ENCODE assay signal across 9 mouse cellular contexts in the genomic region with DNA sequence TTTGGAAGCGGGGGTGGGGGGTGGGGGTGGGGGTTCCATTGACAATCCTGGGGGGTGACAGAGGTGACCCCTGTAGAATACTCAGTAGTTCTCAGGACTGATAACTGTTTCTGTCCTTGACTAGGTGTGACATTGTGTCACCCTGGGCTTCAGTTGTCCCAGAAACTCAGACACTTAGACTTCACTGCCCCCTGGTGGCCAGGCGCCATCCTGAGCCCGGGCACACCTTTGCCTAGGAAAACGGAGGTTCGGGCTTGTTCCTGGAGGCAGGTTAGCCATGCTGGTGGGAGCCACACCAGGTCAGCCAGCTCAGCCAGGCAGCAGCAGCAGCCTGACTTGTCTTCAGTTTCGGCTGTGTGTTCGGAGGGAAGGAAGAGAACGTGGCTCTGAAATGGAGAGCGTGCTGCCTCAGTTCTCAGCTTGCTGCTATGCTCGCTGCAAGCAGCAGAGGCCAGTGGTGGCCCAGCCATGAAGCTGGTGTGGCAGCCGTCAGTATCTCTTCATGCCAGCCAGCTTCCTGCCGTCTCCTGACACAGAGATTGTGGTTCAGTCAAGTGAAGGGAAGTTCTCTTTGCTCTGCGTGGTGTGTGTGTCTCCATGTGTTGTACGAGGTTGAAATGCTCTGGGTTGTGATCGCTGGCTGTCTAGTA. TPM values are rescaled to one million over a fixed set of nuclear protein-coding genes. Genes with fewer than 3 reads are reported as not detected.
A peak's percentile ranks its signal among the peaks of the same experiment; 100 is the strongest.
DNase-seq lines count a peak whose midpoint lies in the region; ATAC-seq lines count a peak whose summit lies in the region.
"Had no signal": no experiment of that assay in that cellular context is flagged by ENCODE, and none has a peak within 500 bp of the region (broad histone marks: within the 10 kb centered on the region; RNA-seq: fewer than 3 reads in every experiment).

No protein-coding gene starts in this region.

- no peak overlapping the region for H3K27ac ChIP-seq in forebrain, embryonic 14.5 days (ENCODE audit: low read depth, low read length)
- H3K27ac ChIP-seq in hindbrain, embryonic 14.5 days: no peak overlapping the region
- H3K27ac ChIP-seq: limb, embryonic 13.5 days had no signal

- DNase-seq in NIH3T3 (ENCODE audit: low read depth): peak; percentile 67
- DNase-seq in c-Kit-positive CD71-positive TER-119-negative erythroid progenitor cells, embryonic 14.5 days (ENCODE audit: low read depth): peak; percentile 32
- DNase-seq in forebrain, embryonic 14.5 days (ENCODE audit: low spot score): peak; percentile 63
- DNase-seq in hindbrain, embryonic 14.5 days (ENCODE audit: low spot score): peak; percentile 78
- DNase-seq in layer of hippocampus, postnatal 36 days: peak; percentile 75 to 79
- peak; percentile 52 for DNase-seq in mesoderm, embryonic 11.5 days (ENCODE audit: low read depth, low spot score)
- DNase-seq in right cerebral cortex, postnatal 10 days (ENCODE audit: low spot score in 2 of 2): peak; percentile 71 to 81
- no peak for DNase-seq in yolk sac, embryonic 10.5 days (ENCODE audit: low spot score)

- H3K4me2 ChIP-seq in forebrain, embryonic 14.5 days (ENCODE audit: low read length): no peak overlapping the region
- H3K4me2 ChIP-seq in hindbrain, embryonic 14.5 days (replicated peaks): no peak overlapping the region
- H3K4me2 ChIP-seq: limb, embryonic 13.5 days had no signal

- H3K9ac ChIP-seq in forebrain, embryonic 14.5 days (ENCODE audit: low read length): no peak overlapping the region
- no peak overlapping the region for H3K9ac ChIP-seq in hindbrain, embryonic 14.5 days
- H3K9ac ChIP-seq: limb, embryonic 13.5 days had no signal

- H3K27me3 ChIP-seq in forebrain, embryonic 14.5 days (replicated peaks; ENCODE audit: control insufficient read depth, insufficient read depth, low read length): no peaks in the 10 kb centered on the region
- H3K27me3 ChIP-seq in hindbrain, embryonic 14.5 days (ENCODE audit: control insufficient read depth, insufficient read depth, low read length): no peaks in the 10 kb centered on the region
- H3K27me3 ChIP-seq: limb, embryonic 13.5 days had no signal

- peaks cover 3% of the 10 kb centered on the region; the same call in 1 of the 2 replicates for H3K36me3 ChIP-seq in forebrain, embryonic 14.5 days (ENCODE audit: control insufficient read depth, insufficient read depth, low read length)
- peaks cover 10% of the 10 kb centered on the region; the same call in 1 of the 2 replicates for H3K36me3 ChIP-seq in hindbrain, embryonic 14.5 days (replicated peaks; ENCODE audit: control insufficient read depth, insufficient read depth)

- WGBS in forebrain, embryonic 14.5 days: 51% methylated on average over 15 of the region's 15 CpGs
- 54% methylated on average over 15 of the region's 15 CpGs for WGBS in hindbrain, embryonic 14.5 days

- H3K4me3 ChIP-seq in forebrain, embryonic 14.5 days (ENCODE audit: low read depth, low read length): no peak overlapping the region
- no peak overlapping the region for H3K4me3 ChIP-seq in hindbrain, embryonic 14.5 days (replicated peaks; ENCODE audit: low read length)
- H3K4me3 ChIP-seq: limb, embryonic 13.5 days had no signal

- no peaks in the 10 kb centered on the region for H3K4me1 ChIP-seq in forebrain, embryonic 14.5 days (ENCODE audit: control insufficient read depth, insufficient read depth, low read length)
- peaks cover 10% of the 10 kb centered on the region; the same call in 1 of the 2 replicates for H3K4me1 ChIP-seq in hindbrain, embryonic 14.5 days (replicated peaks; ENCODE audit: control insufficient read depth, insufficient read depth, low read length)
- H3K4me1 ChIP-seq: limb, embryonic 13.5 days had no signal

- no peaks in the 10 kb centered on the region for H3K9me3 ChIP-seq in forebrain, embryonic 14.5 days (replicated peaks; ENCODE audit: control insufficient read depth, low read length)
- no peaks in the 10 kb centered on the region for H3K9me3 ChIP-seq in hindbrain, embryonic 14.5 days (ENCODE audit: control insufficient read depth, low read length)
- H3K9me3 ChIP-seq: limb, embryonic 13.5 days had no signal

- ATAC-seq in forebrain, embryonic 14.5 days: peak; percentile 47; the same call in 1 of the 2 replicates
- ATAC-seq in hindbrain, embryonic 14.5 days (ENCODE audit: low FRiP score): 0 out of 2 replicates have a peak, but pooled peaks have one; percentile 61

RNA-seq across cellular contexts. Expression of a gene that starts 13.7 kb away (rescaled TPM):
- polyA plus RNA-seq in forebrain, embryonic 14.5 days (2014; fragmentation: Nextera tagmentation; extraction: Ambion mirVana): 11.2 and 13.4 TPM in 2 replicates
- 19.6 and 23.7 TPM in 2 replicates for polyA plus RNA-seq in hindbrain, embryonic 14.5 days (2014; fragmentation: Nextera tagmentation; extraction: Ambion mirVana)
- total RNA-seq in layer of hippocampus, postnatal 36 days (2021): 100 to 1,000 TPM; 725 to 726 TPM

RNA-seq across cellular contexts. Expression of a gene that starts 14.9 kb away (rescaled TPM):
- polyA plus RNA-seq in forebrain, embryonic 14.5 days (2014; fragmentation: Nextera tagmentation; extraction: Ambion mirVana): 3.6 and 4.4 TPM in 2 replicates
- 6.2 and 6.6 TPM in 2 replicates for polyA plus RNA-seq in hindbrain, embryonic 14.5 days (2014; fragmentation: Nextera tagmentation; extraction: Ambion mirVana)
- 10 to 100 TPM; 26.6 to 30.1 TPM for total RNA-seq in layer of hippocampus, postnatal 36 days (2021)
